In the genomic region with DNA sequence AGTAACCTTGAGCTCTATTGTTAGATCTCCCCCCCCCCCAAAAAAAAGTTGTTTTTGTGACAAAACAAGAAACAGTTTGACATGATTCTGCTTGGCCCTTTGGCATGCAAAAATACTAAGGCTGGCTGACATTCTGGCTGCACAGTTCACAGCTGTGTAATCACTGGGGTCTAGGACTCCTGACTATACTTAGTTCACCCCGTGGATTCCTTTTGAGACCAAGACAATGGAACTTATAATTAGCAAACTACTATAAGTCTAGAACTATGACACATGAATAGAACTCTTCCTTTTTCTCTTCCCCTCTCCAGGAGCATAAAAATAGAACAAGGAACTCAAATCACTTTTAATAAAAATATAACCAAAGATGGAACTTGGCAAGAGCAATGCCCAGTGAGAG, we compare ENCODE assay signal across 18 mouse cellular contexts.
DNase-seq lines count a peak whose midpoint lies in the region; ATAC-seq and TF ChIP-seq lines count a peak whose summit lies in the region.
"Had no signal": no experiment of that assay in that cellular context is flagged by ENCODE, and none has a peak within 500 bp of the region (broad histone marks: within the 10 kb centered on the region; RNA-seq: fewer than 3 reads in every experiment).

No protein-coding gene starts in this region.

- H3K4me1 ChIP-seq in bone marrow macrophage, adult 2 months (ENCODE audit: control insufficient read depth, insufficient read depth, low read length): peaks cover 42% of the 10 kb centered on the region
- no peaks in the 10 kb centered on the region for H3K4me1 ChIP-seq in heart, embryonic 12.5 days (replicated peaks)
- H3K4me1 ChIP-seq: forebrain, embryonic 13.5 days; limb, embryonic 10.5 days; neural tube, embryonic 15.5 days had no signal

- H3K9ac ChIP-seq in heart, embryonic 12.5 days: no peak overlapping the region
- H3K9ac ChIP-seq: forebrain, embryonic 13.5 days; liver, embryonic 14.5 days; neural tube, embryonic 15.5 days had no signal

- TF ChIP-seq CTCF in bone marrow macrophage, adult 2 months (IDR thresholded peaks at IDR 0.05; ENCODE audit: low read depth, low read length): no peak

- H3K4me2 ChIP-seq in heart, embryonic 12.5 days: no peak overlapping the region
- H3K4me2 ChIP-seq: forebrain, embryonic 13.5 days; neural tube, embryonic 15.5 days had no signal

- no peak for ATAC-seq in heart, embryonic 12.5 days (ENCODE audit: insufficient number of reproducible peaks, low FRiP score)
- ATAC-seq: forebrain, embryonic 13.5 days; hindbrain, embryonic 16.5 days had no signal

- H3K27me3 ChIP-seq in heart, embryonic 12.5 days (replicated peaks): no peaks in the 10 kb centered on the region
- H3K27me3 ChIP-seq: forebrain, embryonic 13.5 days; neural tube, embryonic 15.5 days had no signal

- peak overlapping the region; percentile 90 for H3K27ac ChIP-seq in bone marrow macrophage, adult 2 months (ENCODE audit: insufficient read depth, low read depth, low read length)
- no peak overlapping the region for H3K27ac ChIP-seq in heart, embryonic 12.5 days (ENCODE audit: poor library complexity, severe bottlenecking)
- H3K27ac ChIP-seq: forebrain, embryonic 13.5 days; limb, embryonic 10.5 days; liver, embryonic 14.5 days; neural tube, embryonic 15.5 days had no signal

- peak; percentile 56 for DNase-seq in kidney, adult 11 months
- DNase-seq in kidney, adult 18-20 months: no peak
- peak; percentile 66 for DNase-seq in kidney, adult 9 months
- DNase-seq in lung, postnatal 36 days: peak; percentile 18
- no peak for DNase-seq in left cerebral cortex, adult 8-10 months (ENCODE audit: low spot score in 2 of 2)
- no peak for DNase-seq in right cerebral cortex, postnatal 4 days
- DNase-seq: cerebellum, adult 2 months; heart, adult 11 months; right cerebral cortex, adult 18-20 months; thymus, postnatal 4 days had no signal

- 45% methylated on average over 1 of the region's 1 CpGs for WGBS in heart, embryonic 12.5 days

- H3K4me3 ChIP-seq in bone marrow macrophage, adult 2 months (ENCODE audit: insufficient read depth, low read length): peak overlapping the region; percentile 44
- no peak overlapping the region for H3K4me3 ChIP-seq in heart, embryonic 12.5 days
- H3K4me3 ChIP-seq: forebrain, embryonic 13.5 days; limb, embryonic 10.5 days; neural tube, embryonic 15.5 days had no signal

- no peaks in the 10 kb centered on the region for H3K9me3 ChIP-seq in heart, embryonic 12.5 days (replicated peaks)
- H3K9me3 ChIP-seq: forebrain, embryonic 13.5 days; G1E; limb, embryonic 10.5 days; neural tube, embryonic 15.5 days had no signal

- TF ChIP-seq POLR2A in bone marrow macrophage, adult 2 months (IDR thresholded peaks at IDR 0.05; ENCODE audit: borderline replicate concordance, low read depth, low read length): no peak

- no peaks in the 10 kb centered on the region for H3K36me3 ChIP-seq in heart, embryonic 12.5 days
- H3K36me3 ChIP-seq: G1E; limb, embryonic 10.5 days; neural tube, embryonic 15.5 days had no signal

Comparison
In these comparisons a context has a peak if more than half of its experiments do, and no peak if none do; other contexts are left out.
1. DNase-seq: peak in kidney, adult 11 months (single experiment), kidney, adult 9 months (single experiment) and lung, postnatal 36 days (single experiment); none in kidney, adult 18-20 months (single experiment), left cerebral cortex, adult 8-10 months (0 of 2) and right cerebral cortex, postnatal 4 days (single experiment).